Mouse (Mus musculus) monocyte, adult 5-6 weeks (primary cell): ENCODE measurements around the gene Hist1h3b. TPM values are rescaled to one million over a fixed set of nuclear protein-coding genes. Genes with fewer than 3 reads are reported as not detected.

Experiments
- ATAC-seq: fragments of 153-309, 156-312 bp; replicated peaks from 2 replicates; pipeline ENCODE4 v1.8.0; 2017; ENCODE audit warnings: mild to moderate bottlenecking; ENCODE audit not compliant: low TSS enrichment, insufficient number of reproducible peaks, severe bottlenecking, poor library complexity, low FRiP score
- total RNA-seq: library from RNA; stranded (forward); fragments of 200-1000, 200-491, 200-594 nt; gene quantifications from 3 replicates; pipeline ENCODE4 v1.2.3, GENCODE M21; 2017

Gene Hist1h3b
- total RNA-seq, 1 experiment from 2014 or later: not detected

DNA sequence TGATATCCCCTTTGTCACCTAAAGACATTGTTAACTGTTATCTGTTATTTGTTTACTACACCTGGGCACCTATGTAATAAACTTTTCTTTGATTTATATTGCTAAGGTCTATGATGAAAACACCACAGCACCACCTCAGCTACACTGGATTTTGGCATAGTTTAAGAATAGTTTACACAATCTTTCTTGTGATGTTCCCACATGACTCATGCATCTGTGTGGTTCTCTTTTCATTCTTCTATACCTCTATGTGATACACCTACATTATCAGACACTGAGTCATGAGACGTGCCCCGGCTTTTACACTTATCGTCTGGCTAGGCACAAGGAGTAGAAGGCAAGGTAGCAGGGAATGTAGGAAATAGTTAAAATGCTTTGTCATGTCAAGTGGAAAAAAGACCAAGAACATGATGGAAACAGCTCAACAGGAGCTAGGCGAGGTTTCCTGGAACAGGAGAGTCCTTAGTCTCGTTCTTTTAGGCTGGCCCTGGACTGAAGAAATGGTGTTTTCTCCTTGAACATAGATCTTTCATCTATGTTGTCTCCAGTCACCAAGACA, 2.4 kb upstream of the Hist1h3b start:
- no peak for ATAC-seq

DNA sequence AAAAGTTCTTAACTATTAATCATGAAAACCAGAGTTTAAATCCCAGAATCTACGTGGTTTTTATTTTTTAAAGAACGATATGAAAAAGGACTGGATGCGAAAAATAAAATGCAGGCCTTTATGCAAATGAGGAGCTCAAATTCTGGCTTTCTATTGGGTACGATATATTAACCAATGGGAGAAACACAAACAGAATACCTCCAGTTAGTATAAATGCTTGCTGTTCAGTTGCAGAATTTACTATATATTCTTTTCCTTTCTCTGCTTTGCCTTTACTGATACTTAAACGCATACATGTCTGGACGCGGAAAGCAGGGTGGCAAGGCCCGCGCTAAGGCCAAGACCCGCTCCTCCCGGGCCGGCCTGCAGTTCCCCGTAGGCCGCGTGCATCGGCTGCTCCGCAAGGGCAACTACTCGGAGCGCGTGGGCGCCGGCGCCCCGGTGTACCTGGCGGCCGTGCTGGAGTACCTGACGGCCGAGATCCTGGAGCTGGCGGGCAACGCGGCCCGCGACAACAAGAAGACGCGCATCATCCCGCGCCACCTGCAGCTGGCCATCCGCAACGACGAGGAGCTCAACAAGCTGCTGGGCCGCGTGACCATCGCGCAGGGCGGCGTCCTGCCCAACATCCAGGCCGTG, 1.1 kb upstream of the Hist1h3b start, which contains the start of gene Hist1h2ab:
Gene Hist1h2ab (plus strand): TSS at position 288 of the 639 bp plus-strand sequence.
- 0 out of 2 replicates have a peak, but pooled peaks have one; percentile 33 for ATAC-seq

DNA sequence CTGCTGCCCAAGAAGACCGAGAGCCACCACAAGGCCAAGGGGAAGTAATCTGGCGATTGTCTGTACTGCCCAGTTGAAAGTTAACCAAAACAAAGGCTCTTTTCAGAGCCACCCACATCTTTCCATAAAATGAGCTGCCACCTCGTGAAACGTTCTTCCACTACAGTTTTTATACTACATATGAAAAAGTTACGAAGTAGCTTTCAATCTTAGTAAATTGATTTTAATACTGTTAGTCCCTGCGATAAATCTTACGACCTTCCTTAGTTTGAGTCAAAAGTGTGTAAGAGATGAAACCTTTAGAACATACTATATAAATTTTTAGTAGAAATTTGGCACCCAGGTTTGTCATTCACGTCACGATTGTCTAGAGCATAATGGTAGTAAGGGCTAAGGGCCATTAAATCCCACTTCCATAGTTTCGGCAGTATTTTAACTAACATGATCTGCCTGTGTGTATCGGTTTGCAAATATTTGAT, 550 bp upstream of the Hist1h3b start:
- no peak for ATAC-seq

DNA sequence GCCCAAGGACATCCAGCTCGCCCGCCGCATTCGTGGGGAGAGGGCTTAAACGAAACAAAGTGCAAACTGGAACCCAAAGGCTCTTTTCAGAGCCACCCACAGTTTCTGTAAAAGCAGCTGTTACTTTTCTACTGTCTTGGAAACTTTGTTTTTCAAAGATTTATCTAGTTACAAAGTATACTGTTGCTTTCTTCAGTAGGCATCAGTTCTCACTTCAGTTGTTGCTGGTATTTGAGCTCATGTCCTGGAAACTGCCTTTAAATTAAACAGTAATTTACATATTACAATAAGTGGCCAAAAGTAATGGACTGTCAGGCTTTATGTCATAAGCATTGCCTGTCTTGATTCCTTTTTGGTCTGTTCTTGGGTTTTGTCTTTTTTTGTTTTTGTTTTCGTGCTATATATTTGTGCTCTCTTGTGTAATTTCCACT, 690 bp downstream of the Hist1h3b start:
- ATAC-seq: no peak

DNA sequence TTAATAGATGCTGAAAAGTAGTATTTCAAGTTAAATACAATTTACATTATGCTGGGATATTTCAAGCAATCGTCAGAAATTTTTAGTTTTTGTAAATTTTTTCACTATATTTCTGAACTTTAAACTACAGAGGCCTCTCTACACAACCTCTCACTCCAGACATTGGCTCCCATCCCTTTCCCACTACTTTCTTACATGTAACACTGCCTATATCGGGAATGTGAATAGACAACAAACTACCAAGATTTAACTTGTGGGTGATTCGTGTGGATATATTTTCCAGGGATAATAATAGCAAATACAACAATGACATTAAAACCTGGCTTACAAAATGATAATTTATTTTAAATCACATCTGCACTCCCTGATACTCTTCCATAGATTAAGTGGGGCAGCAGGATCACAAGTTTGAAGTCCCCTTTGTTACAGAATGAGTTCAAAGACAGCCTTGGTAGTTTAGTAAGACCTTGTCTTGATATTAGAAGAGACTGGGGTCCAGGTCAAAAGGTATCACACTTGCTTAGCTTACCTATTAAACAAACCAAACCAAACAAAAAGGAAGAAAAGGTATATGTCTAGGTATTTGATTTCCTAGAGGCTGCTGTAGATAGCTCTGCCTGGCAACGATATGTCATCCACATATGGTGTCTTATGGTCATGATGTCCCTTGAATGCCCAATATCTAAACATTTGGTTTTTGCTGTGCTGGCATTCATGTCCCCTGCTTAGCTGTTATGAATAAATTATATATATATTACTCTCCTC, 1.4 kb downstream of the Hist1h3b start:
- ATAC-seq: no peak

DNA sequence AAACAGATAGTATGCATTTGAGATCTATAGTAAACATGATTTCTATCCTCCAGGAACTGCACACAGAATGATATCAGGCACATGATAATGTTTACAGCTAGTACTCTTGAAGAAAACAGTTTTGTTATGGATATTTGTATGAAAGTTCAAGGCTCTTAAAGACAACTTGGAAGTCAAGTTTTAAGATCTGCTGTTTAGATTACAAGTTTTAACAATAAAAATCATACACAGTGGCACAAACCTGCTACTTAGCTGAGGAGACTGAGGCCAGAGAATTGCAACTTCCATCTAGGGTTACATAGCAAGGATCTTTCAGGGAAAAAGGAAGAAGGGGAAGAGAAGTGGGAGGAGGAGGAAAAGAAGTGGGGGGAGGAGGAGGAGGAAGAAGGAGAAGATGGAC, 2.9 kb downstream of the Hist1h3b start:
- no peak for ATAC-seq

DNA sequence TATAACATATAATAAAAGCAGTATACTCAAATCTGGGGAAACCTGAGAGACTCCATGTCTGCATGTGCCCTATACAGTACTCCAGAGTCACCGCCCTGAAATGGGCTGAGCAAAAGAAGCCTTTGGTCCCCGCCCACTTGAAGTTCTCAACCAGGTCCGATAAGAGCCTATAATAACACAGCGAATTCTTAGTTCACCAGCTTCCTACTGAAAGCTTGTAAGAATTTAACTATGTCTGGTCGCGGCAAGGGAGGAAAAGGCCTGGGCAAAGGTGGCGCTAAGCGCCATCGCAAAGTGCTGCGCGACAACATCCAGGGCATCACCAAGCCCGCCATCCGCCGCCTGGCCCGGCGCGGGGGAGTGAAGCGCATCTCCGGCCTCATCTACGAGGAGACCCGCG, 4.7 kb downstream of the Hist1h3b start, which contains the start of gene Hist1h4b:
Gene Hist1h4b (plus strand): TSS at position 224 of the 400 bp plus-strand sequence.
- ATAC-seq: peak; percentile 61

DNA sequence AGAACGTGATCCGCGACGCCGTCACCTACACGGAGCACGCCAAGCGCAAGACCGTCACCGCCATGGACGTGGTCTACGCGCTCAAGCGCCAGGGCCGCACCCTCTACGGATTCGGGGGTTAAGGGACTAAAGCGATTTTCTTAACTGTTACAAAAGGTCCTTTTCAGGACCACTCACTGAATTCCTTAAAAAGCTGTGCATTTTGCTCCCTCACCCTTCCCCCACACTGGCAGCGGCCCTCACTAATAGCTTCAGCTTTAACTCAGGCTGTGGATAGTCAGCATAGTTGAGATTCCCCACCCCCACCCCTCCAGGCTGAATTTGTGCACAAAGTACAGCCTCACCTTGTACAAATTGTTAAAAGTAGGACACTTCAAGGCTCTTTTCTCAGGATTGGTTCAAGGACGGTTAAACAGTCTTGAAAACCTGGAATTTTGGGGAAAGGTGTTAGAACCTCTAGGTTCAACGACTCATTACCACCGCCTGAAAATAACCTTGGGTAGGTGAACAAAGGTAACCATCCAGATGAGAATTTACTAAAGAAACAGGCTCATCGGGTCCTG, 5.2 kb downstream of the Hist1h3b start:
- ATAC-seq: no peak

DNA sequence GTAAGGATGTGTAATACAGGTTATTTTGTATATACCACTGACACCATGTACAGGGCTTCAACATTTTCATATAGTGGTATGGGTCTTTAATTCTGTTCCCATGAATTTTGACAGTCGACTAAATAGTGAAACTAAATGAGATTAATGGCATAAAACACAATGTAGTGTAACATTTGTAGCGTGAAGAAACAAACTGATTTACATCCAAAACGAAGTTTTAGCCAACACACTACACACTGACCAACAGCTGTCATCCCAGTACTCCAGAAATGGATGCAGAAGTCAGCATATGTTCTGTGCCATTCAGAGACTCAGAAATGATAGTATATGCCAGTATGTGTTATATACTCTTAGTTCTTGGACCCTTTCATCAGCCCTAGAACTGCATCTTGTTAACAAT, 5.9 kb downstream of the Hist1h3b start:
- no peak for ATAC-seq

DNA sequence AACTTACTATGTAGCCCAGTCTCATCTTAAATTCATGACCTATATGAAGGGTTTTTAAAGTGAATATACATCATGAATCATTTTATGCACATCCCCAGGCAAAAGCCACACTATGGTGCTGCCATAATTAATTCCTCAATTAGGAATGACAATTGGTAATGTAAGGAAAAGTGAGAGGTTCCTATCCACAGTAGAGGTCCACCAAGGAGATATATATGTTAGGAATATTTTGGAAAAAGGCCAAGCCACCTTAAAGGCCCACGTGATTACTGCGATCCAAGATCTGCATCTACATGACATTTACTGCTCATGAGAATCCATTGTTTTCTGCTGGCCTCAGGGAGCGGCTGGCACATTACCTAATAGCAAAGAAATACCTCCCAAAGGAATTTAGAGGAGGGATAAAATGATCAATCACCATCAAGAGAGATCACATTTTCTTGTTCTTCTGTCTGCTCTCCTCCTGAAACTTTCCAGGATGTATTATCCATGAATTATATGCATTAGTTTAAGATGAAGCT, 7.2 kb downstream of the Hist1h3b start:
- ATAC-seq: no peak

DNA sequence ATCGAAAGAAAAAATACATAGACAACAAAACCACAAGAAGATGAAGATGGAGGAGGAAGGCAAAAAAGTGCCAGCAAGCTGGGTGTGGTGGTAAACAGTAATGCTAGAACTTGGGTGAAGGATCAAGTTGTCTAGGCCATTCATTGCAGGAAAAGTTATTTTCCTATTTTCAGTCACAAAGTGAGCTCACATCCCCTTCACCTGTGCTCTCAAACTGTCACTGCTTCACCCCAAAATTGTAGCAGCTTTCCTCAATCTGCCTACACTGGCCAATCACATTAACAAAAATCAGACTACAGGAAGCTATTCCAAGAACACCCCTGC, 7.8 kb downstream of the Hist1h3b start:
- no peak for ATAC-seq

DNA sequence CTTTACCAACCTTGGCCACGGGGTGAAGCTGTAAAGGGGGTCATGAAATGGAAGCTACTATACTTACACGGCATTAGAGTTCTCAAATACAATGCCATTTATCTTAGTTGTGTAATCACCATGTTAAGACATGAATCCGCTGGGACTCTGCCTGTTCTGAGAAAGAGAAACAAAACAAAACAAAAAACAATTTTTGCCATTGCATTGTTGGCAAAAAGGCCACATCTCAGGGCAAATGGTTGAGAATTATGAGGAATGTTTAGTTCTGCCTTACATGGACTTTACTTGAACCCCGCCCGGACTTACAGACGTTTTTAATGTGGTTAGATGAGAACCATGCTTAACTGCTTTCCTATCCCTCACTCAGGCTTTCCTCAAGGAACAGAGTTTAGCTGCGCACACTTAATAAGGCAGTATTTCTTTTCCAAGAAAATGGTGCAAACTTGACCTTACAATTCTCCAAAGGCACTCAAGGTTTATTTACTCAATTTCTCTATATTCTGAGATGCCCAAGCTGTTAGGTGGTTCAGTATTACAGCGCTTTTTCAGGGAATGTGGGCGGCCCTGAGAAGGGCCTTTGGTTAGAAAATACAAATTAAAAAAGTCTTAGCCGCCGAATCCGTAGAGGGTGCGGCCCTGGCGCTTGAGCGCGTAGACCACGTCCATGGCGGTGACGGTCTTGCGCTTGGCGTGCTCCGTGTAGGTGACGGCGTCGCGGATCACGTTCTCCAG, 8.3 kb downstream of the Hist1h3b start:
- no peak for ATAC-seq

DNA sequence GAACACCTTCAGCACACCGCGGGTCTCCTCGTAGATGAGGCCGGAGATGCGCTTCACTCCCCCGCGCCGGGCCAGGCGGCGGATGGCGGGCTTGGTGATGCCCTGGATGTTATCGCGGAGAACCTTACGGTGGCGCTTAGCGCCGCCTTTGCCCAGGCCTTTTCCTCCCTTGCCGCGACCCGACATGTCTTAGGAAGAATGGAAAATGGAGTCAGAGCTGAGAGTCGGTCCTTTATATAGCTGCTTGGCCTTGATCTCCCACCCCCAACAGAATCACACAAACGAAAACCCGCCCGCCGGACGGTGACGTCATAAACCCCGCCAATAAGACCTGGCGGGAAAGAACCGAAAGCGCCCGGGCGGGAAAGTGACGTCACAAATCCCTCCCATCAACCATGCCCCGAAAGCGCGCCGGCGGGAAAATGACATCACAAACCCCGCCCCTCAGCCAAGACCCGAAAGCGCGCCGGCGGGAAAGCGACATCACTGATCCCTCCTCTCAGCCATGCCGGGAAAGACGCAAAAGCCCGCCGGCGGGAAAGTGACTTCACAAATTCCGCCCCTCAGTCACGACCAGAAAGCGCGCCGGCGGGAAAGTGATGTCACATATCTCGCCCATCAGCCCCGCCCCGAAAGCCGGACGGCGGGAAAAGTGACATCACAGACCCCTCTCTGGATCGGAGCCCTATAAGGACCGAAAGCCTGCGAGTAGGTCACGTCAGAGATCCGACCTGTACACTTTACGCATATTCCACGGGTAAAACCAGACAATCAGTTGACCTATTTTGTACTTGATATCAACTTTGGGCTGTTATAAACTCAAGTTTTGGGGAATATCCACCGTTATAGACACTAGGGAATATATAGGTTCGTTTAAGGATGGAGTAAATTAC, 9.2 kb downstream of the Hist1h3b start, which contains the start of gene Hist1h4a:
Gene Hist1h4a (minus strand): TSS at position 259 of the 893 bp plus-strand sequence.
- peak; percentile 61 for ATAC-seq

DNA sequence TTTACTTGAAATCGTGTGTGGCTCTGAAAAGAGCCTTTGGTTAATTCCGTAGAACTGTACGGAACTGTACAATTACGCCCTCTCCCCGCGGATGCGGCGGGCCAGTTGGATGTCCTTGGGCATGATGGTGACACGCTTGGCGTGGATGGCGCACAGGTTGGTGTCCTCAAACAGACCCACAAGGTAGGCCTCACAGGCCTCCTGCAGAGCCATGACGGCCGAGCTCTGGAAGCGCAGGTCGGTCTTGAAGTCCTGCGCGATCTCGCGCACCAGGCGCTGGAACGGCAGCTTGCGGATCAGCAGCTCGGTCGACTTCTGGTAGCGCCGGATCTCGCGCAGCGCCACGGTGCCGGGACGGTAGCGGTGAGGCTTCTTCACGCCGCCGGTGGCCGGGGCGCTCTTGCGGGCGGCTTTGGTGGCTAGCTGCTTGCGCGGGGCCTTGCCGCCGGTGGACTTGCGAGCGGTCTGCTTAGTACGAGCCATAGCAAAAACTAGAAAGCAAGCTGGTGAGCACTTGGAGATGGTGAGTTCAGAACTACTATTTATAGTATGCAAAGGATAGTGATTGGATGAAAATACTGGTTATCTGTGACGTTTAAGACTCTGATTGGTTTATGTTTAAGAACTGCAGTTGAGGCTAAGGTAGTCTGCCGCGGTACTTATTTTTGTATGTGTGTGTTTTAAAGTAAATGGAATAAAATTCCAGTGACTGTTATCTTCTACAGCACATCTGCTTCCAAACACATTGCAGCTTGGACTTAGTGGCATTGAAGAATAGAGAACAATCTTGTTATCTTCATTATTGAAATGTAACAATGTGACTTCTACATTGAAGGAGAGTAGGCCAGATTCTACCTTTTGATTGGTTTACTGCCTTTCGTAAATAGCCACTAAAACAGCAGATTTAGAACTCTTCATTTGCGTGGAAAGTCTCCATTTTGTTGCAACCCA, 10.1 kb downstream of the Hist1h3b start, which contains the start of gene Hist1h3a:
Gene Hist1h3a (minus strand): TSS at position 516 of the 951 bp plus-strand sequence.
- peak; percentile 65 for ATAC-seq

DNA sequence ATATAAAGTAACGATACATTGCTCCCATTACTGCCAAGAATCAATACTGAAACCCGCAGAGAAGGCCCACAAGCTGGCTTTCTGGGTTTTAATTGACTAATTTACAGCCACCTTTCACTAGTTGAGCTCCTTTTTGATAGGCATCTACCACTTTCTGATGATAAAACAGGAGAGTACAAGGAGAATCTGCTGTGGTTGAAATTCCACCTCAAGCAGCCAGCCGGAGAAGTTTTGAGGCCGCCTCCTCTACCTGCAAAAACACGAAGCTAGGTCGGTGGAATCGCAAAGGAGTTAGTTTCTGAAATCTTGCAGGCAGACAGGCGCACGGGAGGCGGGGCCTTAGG, 11.1 kb downstream of the Hist1h3b start:
- ATAC-seq: no peak

DNA sequence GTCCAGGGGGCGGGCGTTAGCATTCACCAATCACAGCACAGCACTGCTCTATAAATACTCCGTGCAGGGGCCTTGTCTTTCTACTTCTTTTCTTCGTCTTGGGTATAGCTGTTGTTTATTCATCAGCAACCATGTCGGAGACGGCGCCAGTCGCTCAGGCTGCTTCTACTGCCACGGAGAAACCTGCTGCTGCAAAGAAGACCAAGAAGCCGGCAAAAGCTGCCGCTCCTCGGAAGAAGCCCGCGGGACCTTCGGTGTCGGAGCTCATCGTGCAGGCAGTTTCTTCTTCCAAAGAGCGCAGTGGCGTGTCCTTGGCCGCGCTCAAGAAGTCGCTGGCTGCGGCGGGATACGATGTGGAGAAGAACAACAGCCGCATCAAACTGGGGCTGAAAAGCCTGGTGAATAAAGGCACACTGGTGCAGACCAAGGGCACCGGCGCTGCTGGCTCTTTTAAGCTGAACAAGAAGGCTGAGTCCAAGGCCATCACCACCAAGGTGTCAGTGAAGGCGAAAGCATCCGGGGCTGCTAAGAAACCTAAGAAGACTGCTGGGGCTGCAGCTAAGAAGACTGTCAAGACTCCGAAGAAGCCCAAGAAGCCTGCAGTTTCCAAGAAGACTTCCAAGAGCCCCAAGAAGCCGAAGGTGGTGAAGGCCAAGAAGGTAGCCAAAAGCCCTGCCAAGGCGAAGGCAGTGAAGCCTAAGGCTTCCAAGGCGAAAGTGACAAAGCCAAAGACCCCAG, 11.7 kb downstream of the Hist1h3b start, which contains the start of gene Hist1h1a:
Gene Hist1h1a (plus strand): TSS at position 81 of the 738 bp plus-strand sequence.
- ATAC-seq: peak; percentile 45
